Mouse (Mus musculus): ENCODE data around the gene Pla2g4e. TPM values are rescaled to one million over a fixed set of nuclear protein-coding genes. Genes with fewer than 3 reads are reported as not detected.

Pla2g4e gene
- polyA plus RNA-seq, 1 experiment from 2014 or later: 0.59 TPM

DNA sequence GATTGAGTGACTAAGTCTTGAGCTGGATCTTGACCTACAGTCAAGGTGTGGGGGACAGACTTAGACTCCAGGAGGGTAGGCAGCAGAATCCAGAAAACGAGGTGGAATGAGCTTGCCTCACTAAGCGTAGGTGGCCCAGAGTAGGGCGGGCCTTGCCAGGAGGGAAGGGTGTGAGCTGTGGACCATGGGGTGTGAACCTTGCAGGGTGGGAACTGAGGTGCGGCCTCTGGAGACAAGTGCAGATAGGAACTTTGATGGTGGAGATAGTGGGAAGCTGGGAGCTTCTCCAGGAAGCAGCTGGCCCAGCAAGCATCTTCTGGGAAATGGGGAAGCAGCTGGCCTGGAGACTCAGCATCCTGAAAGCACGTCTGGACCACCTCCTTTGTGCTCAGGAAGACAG lies 7.4 kb downstream of the Pla2g4e start:
- Histone ChIP-seq H3K27ac (ENCODE audit: poor library complexity, severe bottlenecking) (no peak overlapping the region), H3K4me3 (no peak overlapping the region), H3K36me3 (no peaks in the 10 kb centered on the region), H3K9ac (no peak overlapping the region), H3K9me3 (replicated peaks) (no peaks in the 10 kb centered on the region), H3K27me3 (replicated peaks) (no peaks in the 10 kb centered on the region), H3K4me1 (replicated peaks) (peaks cover 15% of the 10 kb centered on the region), H3K4me2 (no peak overlapping the region)
- 68% methylated on average over 5 of the region's 5 CpGs for WGBS
- no peak for ATAC-seq (ENCODE audit: insufficient number of reproducible peaks, low FRiP score)

DNA sequence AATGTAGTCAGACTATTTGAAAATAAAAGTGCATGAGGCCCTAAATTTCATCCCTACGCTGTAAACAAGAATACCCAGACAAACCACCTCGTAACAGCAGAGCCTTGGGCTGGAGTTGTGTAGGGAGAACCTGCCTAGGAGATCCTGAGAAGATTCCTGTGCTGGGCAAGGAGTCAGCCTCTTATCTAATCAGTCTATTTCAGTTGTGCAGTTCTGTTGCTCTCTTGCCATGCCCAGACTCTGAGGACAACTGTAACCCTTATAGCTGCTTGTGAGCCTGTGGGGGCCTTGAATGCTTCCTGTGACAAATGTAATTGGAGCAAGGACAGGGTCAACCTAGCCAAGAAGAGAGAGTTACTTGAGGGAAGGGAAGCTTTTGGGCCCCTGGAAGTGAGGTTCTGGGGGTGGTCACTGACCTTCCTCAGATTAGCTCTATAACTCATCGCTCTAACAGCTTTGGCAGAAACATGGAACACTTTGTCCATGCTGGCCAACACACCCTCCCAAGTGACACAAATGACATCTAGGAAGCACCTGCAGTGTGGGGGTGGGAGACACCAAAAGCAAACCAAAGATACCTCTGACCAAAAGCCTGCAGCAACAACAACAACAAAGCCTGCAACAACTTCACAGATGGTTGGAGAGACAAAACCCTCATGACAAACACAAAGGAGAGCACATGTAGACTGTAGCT lies 9.0 kb downstream of the Pla2g4e start:
- Histone ChIP-seq H3K27ac (ENCODE audit: poor library complexity, severe bottlenecking) (no peak overlapping the region), H3K9me3 (replicated peaks) (no peaks in the 10 kb centered on the region), H3K4me2 (no peak overlapping the region), H3K36me3 (no peaks in the 10 kb centered on the region), H3K4me1 (replicated peaks) (peaks cover 22% of the 10 kb centered on the region), H3K4me3 (no peak overlapping the region), H3K9ac (no peak overlapping the region), H3K27me3 (replicated peaks) (no peaks in the 10 kb centered on the region)
- ATAC-seq (ENCODE audit: insufficient number of reproducible peaks, low FRiP score): no peak
- WGBS: 67% methylated on average over 3 of the region's 3 CpGs

DNA sequence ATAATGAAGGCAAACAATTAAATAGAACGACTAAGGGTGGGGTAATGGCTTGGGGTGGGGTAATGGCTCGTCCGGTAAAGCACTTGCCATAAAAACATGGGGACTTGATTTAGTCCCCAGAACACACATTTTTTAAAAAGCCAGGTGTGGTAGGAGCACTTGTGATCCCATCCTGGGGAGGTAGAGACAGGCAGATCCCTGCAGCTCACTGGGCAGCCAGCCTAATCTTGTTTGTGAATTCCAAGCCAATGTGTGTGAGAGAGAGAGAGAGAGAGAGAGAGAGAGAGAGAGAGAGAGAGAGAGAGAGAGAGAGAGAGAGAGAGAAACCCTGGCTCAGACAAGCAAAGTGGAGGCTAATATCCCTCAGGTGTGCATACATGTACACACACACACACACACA lies 9.8 kb downstream of the Pla2g4e start:
- Histone ChIP-seq H3K4me3 (no peak overlapping the region), H3K27ac (ENCODE audit: poor library complexity, severe bottlenecking) (no peak overlapping the region), H3K4me1 (replicated peaks) (peaks cover 24% of the 10 kb centered on the region), H3K27me3 (replicated peaks) (no peaks in the 10 kb centered on the region), H3K9ac (0 out of 2 replicates have a peak overlapping the region, but pooled peaks have one; percentile 13), H3K36me3 (no peaks in the 10 kb centered on the region), H3K9me3 (replicated peaks) (no peaks in the 10 kb centered on the region), H3K4me2 (no peak overlapping the region)
- WGBS: 73% methylated on average over 3 of the region's 3 CpGs
- no peak for ATAC-seq (ENCODE audit: insufficient number of reproducible peaks, low FRiP score)

DNA sequence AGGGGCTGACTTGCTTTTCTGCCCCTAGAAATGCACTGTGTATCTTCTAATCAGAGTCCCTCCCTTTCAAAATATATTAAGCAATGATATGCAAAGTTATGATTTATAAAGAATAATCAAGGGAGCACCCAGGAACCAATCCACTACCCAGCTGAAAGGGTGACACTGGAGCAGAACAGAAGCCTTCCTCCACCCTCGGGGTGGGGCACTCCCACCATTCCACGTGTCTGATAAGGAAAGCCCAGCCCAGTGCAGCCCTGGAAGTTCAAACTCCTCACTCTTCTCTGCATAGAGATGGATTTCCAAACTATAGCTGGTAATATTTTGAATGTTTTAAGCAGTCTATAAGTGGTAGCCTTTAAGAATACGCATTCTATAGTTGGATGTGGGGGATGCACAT lies 13.5 kb downstream of the Pla2g4e start:
- Histone ChIP-seq H3K4me2 (no peak overlapping the region), H3K4me3 (no peak overlapping the region), H3K9me3 (replicated peaks) (no peaks in the 10 kb centered on the region), H3K27ac (ENCODE audit: poor library complexity, severe bottlenecking) (no peak overlapping the region), H3K36me3 (no peaks in the 10 kb centered on the region), H3K27me3 (replicated peaks) (no peaks in the 10 kb centered on the region), H3K4me1 (replicated peaks) (peaks cover 24% of the 10 kb centered on the region), H3K9ac (no peak overlapping the region)
- 31% methylated on average over 3 of the region's 3 CpGs for WGBS
- ATAC-seq (ENCODE audit: insufficient number of reproducible peaks, low FRiP score): no peak

DNA sequence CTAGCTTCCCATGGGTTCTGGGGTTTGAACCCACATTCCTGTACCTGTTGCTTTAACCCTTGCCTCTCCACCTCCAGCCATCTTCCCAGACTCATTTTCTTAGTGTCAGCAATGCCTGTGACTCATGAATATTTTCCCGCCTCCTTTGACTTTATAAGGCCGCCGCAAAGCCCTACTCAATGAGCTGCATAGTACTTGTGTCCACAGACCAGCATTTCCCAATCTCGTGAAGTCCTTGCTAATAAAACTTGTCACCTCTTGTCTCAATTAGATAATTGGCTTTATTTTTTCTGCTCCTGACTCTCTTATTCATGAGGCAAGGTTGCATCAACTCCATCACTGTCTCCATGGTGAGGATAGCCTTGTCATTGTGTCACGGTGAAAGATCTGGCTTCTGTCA lies 30.5 kb downstream of the Pla2g4e start:
- no peaks in the 10 kb centered on the region for H3K9me3 ChIP-seq (replicated peaks)
- 84% methylated on average over 5 of the region's 5 CpGs for WGBS
- no peak overlapping the region for H3K9ac ChIP-seq
- H3K36me3 ChIP-seq: no peaks in the 10 kb centered on the region
- no peaks in the 10 kb centered on the region for H3K4me1 ChIP-seq (replicated peaks)
- no peak for ATAC-seq (ENCODE audit: insufficient number of reproducible peaks, low FRiP score)
- H3K27me3 ChIP-seq (replicated peaks): no peaks in the 10 kb centered on the region
- no peak overlapping the region for H3K4me3 ChIP-seq
- no peak overlapping the region for H3K27ac ChIP-seq (ENCODE audit: poor library complexity, severe bottlenecking)
- H3K4me2 ChIP-seq: no peak overlapping the region

DNA sequence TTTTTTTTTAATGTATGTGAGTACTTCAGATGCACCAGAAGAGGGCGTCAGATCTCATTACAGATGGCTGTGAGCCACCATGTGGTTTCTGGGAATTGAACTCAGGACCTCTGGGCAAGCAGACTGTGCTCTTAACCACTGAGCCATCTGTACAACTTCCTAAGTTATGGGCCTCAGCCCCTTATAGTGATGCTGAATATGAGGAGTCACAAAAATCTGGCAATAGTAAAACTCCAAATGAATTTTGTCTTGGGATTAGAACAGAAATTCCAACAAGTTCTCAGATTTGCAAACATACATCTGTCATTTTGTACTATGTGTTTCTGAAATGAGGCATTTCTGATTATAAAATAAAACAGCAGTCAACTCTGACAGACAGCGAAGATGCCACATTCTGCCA lies 33.7 kb downstream of the Pla2g4e start:
- no peaks in the 10 kb centered on the region for H3K36me3 ChIP-seq
- H3K4me3 ChIP-seq: no peak overlapping the region
- H3K4me2 ChIP-seq: no peak overlapping the region
- H3K27me3 ChIP-seq (replicated peaks): no peaks in the 10 kb centered on the region
- H3K9me3 ChIP-seq (replicated peaks): no peaks in the 10 kb centered on the region
- WGBS: 64% methylated on average over 2 of the region's 2 CpGs
- H3K4me1 ChIP-seq (replicated peaks): no peaks in the 10 kb centered on the region
- H3K9ac ChIP-seq: no peak overlapping the region
- no peak overlapping the region for H3K27ac ChIP-seq (ENCODE audit: poor library complexity, severe bottlenecking)
- ATAC-seq (ENCODE audit: insufficient number of reproducible peaks, low FRiP score): no peak

DNA sequence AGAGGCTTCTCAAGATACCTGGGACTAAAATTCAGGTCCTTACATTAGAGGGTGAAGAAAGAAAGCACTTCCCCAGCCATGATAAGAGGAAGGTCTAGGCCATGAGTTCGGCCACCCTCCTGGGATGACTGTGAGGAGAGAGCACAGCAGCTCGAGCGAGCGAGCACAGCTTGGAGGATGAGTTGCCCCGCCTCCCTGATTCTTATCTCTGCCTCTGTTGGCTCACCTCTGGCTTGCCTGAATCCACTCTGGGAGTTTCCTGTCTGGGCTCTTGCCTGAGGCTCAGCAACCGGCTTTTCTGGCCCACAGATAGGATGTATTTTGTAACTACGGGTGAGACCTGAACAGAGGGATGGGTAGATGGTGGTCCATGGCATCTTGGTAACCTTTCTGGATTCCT lies 37.2 kb downstream of the Pla2g4e start:
- Histone ChIP-seq H3K36me3 (no peaks in the 10 kb centered on the region), H3K9me3 (replicated peaks) (no peaks in the 10 kb centered on the region), H3K4me2 (no peak overlapping the region), H3K27me3 (replicated peaks) (no peaks in the 10 kb centered on the region), H3K9ac (no peak overlapping the region), H3K4me3 (no peak overlapping the region), H3K27ac (ENCODE audit: poor library complexity, severe bottlenecking) (no peak overlapping the region), H3K4me1 (replicated peaks) (peaks cover 4% of the 10 kb centered on the region; the same call in 1 of the 2 replicates)
- no peak for ATAC-seq (ENCODE audit: insufficient number of reproducible peaks, low FRiP score)
- 39% methylated on average over 7 of the region's 7 CpGs for WGBS

DNA sequence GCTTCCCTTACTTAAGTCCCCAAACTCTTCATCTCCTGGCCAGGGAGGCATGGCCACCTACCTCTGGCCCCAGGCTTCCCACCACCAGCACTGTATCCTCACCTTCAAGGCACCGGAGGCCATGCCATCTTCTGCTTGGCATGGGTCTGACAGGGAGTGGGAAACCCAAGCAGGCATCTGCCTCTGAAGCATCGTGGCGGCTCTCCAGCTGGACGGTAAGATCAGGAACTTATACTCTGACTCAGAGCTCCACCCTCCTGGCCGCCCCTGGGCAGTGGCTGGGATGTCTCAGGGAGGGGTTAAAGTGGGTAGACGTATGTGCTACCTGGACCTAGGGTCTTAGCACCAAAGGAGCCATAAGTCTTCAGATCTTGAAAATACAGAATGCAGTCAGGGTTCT lies 38.1 kb downstream of the Pla2g4e start:
- Histone ChIP-seq H3K9me3 (replicated peaks) (no peaks in the 10 kb centered on the region), H3K36me3 (no peaks in the 10 kb centered on the region), H3K4me3 (no peak overlapping the region), H3K4me2 (no peak overlapping the region), H3K27me3 (replicated peaks) (no peaks in the 10 kb centered on the region), H3K9ac (no peak overlapping the region), H3K27ac (ENCODE audit: poor library complexity, severe bottlenecking) (no peak overlapping the region), H3K4me1 (replicated peaks) (peaks cover 4% of the 10 kb centered on the region; the same call in 1 of the 2 replicates)
- ATAC-seq (ENCODE audit: insufficient number of reproducible peaks, low FRiP score): no peak
- 70% methylated on average over 6 of the region's 6 CpGs for WGBS

DNA sequence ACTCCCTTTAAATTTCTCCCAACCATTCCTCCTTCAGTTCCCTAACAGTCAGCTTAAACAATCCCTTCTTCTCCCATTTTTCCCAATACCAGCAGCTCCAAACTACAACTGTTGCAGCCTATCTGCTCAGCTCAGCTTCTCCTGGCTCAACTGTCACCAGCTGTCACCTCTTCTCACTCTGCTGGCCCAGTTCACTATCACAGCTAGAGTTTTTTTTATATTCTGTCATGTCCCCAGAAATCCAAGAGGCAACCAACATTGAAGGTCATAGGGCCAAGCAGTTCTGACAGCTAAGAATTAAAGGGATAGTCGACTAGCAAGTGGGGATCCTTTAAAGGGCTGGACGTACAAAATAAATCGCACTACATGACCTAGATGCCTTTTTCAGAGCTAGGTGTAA lies 41.4 kb downstream of the Pla2g4e start:
- ATAC-seq (ENCODE audit: insufficient number of reproducible peaks, low FRiP score): no peak
- Histone ChIP-seq H3K4me2 (no peak overlapping the region), H3K9ac (no peak overlapping the region), H3K4me3 (no peak overlapping the region), H3K36me3 (no peaks in the 10 kb centered on the region), H3K27ac (ENCODE audit: poor library complexity, severe bottlenecking) (no peak overlapping the region), H3K4me1 (replicated peaks) (peaks cover 4% of the 10 kb centered on the region; the same call in 1 of the 2 replicates), H3K9me3 (replicated peaks) (no peaks in the 10 kb centered on the region), H3K27me3 (replicated peaks) (0 out of 2 replicates have a peak, but pooled peaks cover 3% of the 10 kb centered on the region)
- 53% methylated on average over 3 of the region's 3 CpGs for WGBS

DNA sequence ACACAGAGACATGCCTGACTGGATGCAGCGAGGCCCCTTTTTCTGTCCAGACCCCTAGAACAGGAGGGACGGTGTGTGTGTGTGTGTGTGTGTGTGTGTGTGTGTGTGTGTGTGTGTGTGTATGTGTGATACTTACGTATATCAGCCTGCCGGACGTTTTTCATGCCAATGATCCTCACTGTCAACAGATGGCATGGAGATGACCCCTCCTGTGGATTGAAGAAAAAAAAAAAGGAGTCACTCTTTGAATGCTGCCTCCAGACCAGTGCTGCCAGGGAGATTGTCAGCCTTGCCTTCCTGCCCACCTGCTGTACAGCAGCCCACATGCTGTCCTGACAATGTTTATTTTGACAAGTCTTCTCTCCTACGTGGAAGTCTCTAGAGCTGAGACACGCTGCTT lies 45.1 kb downstream of the Pla2g4e start:
- H3K27ac ChIP-seq (ENCODE audit: poor library complexity, severe bottlenecking): no peak overlapping the region
- no peak overlapping the region for H3K4me2 ChIP-seq
- ATAC-seq (ENCODE audit: insufficient number of reproducible peaks, low FRiP score): no peak
- H3K36me3 ChIP-seq: no peaks in the 10 kb centered on the region
- H3K9ac ChIP-seq: no peak overlapping the region
- H3K9me3 ChIP-seq (replicated peaks): no peaks in the 10 kb centered on the region; the same call in 1 of the 2 replicates
- H3K4me3 ChIP-seq: no peak overlapping the region
- 0 out of 2 replicates have a peak, but pooled peaks cover 3% of the 10 kb centered on the region for H3K27me3 ChIP-seq (replicated peaks)
- H3K4me1 ChIP-seq (replicated peaks): peaks cover 4% of the 10 kb centered on the region; the same call in 1 of the 2 replicates
- WGBS: 75% methylated on average over 5 of the region's 7 CpGs

DNA sequence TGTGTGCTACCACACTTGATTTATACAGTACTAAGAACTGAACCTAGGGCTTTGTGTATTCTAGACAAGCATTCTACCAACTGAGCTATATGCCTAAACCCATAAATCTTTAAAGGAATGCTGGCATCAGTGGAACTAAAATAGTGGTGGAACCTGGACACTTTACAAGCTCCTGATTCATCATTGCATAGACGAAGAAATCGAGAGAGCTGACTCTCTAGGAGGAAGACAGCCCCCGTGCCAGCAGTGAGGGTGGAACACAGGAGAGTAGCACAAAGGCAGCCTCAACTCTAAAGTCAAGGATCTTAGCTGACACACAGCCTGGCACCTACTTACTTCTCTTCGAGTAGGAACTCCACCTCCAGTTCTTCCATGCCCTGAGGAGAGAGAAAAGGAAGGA lies 57.0 kb downstream of the Pla2g4e start:
- H3K27ac ChIP-seq (ENCODE audit: poor library complexity, severe bottlenecking): no peak overlapping the region
- no peak overlapping the region for H3K4me3 ChIP-seq
- ATAC-seq (ENCODE audit: insufficient number of reproducible peaks, low FRiP score): no peak
- H3K9ac ChIP-seq: no peak overlapping the region
- H3K4me2 ChIP-seq: no peak overlapping the region
- H3K4me1 ChIP-seq (replicated peaks): no peaks in the 10 kb centered on the region
- H3K36me3 ChIP-seq: no peaks in the 10 kb centered on the region
- H3K9me3 ChIP-seq (replicated peaks): peaks cover 2% of the 10 kb centered on the region
- H3K27me3 ChIP-seq (replicated peaks): 0 out of 2 replicates have a peak, but pooled peaks cover 4% of the 10 kb centered on the region
- 80% methylated on average over 4 of the region's 4 CpGs for WGBS

DNA sequence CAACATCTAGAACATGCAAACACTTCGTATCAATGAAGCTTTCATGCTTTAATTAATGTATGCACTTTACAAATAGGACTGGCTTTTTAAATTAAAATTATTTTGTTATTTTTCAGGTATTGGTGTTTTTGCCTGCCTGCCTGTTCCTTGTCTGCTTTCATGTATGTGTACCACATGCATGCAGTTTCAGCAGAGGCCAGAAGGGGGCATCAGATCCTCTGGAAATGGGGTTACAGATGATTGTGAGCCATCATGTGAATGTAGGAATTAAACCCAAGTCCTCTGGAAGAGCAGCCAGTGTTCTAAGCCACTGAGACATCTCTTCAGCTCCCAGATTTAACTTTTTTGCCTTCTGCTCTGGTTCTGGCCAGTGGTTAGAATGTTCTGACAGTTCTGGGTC lies 57.6 kb downstream of the Pla2g4e start:
- no peaks in the 10 kb centered on the region for H3K4me1 ChIP-seq (replicated peaks)
- no peaks in the 10 kb centered on the region; the same call in 1 of the 2 replicates for H3K9me3 ChIP-seq (replicated peaks)
- H3K4me3 ChIP-seq: no peak overlapping the region
- no peak overlapping the region for H3K4me2 ChIP-seq
- ATAC-seq (ENCODE audit: insufficient number of reproducible peaks, low FRiP score): no peak
- WGBS: 88% methylated on average over 1 of the region's 1 CpGs
- no peak overlapping the region for H3K27ac ChIP-seq (ENCODE audit: poor library complexity, severe bottlenecking)
- H3K36me3 ChIP-seq: no peaks in the 10 kb centered on the region
- H3K27me3 ChIP-seq (replicated peaks): 0 out of 2 replicates have a peak, but pooled peaks cover 4% of the 10 kb centered on the region
- H3K9ac ChIP-seq: no peak overlapping the region
